Mouse (Mus musculus) MEL (cell line): ENCODE measurements around the gene Foxn1.

Experiments used
- CTCF ChIP-seq, 3 experiments: IDR thresholded peaks in 2 of 3; conservative IDR thresholded peaks in 1 of 3; 2 replicates each; pipeline ENCODE4 v1.5.1; 2011 to 2012; ENCODE audit warnings: low read length in 3 of 3, low read depth in 2 of 3, mild to moderate bottlenecking in 2 of 3, improper control_type of control experiment in 1 of 3, inconsistent platforms in 1 of 3, mixed read lengths in 1 of 3, moderate library complexity in 1 of 3; ENCODE audit not compliant: control insufficient read depth in 1 of 3, insufficient read depth in 1 of 3, poor library complexity in 1 of 3, severe bottlenecking in 1 of 3
- EP300 ChIP-seq, 2 experiments: IDR thresholded peaks; 2 replicates each; pipeline ENCODE4 v1.6.1; 2011; ENCODE audit warnings: improper control_type of control experiment in 2 of 2, low read length in 2 of 2, low read depth in 1 of 2, mild to moderate bottlenecking in 1 of 2
- HCFC1 ChIP-seq: IDR thresholded peaks from 2 replicates; pipeline ENCODE4 v1.6.1; 2012; ENCODE audit warnings: low read depth, mild to moderate bottlenecking, inconsistent platforms, low read length, improper control_type of control experiment, moderate library complexity
- MAX ChIP-seq: IDR thresholded peaks from 2 replicates; pipeline ENCODE4 v1.6.1; 2011; ENCODE audit warnings: low read length, improper control_type of control experiment
- POLR2A ChIP-seq, 2 experiments: IDR thresholded peaks; 2 replicates each; pipeline ENCODE4 v1.6.1; 2011 to 2012; ENCODE audit warnings: low read length in 2 of 2, mild to moderate bottlenecking in 2 of 2, control low read depth in 1 of 2, improper control_type of control experiment in 1 of 2, low read depth in 1 of 2, moderate library complexity in 1 of 2; ENCODE audit not compliant: control insufficient read depth in 1 of 2, insufficient read depth in 1 of 2, poor library complexity in 1 of 2
- SIN3A ChIP-seq: IDR thresholded peaks from 2 replicates; pipeline ENCODE4 v1.6.1; 2012; ENCODE audit warnings: low read length, improper control_type of control experiment, inconsistent platforms
- TAL1 ChIP-seq: IDR thresholded peaks from 2 replicates; pipeline ENCODE4 v1.6.1; 2012; ENCODE audit warnings: mild to moderate bottlenecking, inconsistent platforms, low read length, moderate library complexity, mixed read lengths
- USF1 ChIP-seq: IDR thresholded peaks from 2 replicates; pipeline ENCODE4 v1.6.1; 2014; ENCODE audit warnings: low read depth, mild to moderate bottlenecking, inconsistent platforms, low read length, improper control_type of control experiment, moderate library complexity

DNA sequence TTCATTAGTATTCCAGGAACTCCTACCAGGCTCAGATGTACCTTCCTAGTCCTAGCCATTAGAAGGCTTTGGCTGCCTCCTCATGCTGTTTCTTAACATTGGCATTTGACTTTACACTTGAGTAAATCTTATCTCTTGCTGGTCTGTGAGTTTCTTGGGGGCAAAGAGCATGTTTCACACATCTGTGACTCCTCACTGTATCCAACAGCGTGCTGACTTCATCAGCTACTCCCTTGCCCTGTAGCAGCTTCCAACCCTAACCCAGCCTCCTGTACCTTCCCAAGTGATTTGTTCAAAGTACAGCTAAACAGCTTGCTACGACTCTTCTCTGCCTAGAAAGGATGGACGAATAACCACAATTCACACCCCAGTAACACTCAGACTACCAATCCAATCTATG, 15.1 kb upstream of the Foxn1 start:
- TF ChIP-seq CTCF (IDR thresholded peaks at IDR 0.05 in 2 of 3, conservative IDR thresholded peaks at IDR 0.05 in 1 of 3; ENCODE audit: control insufficient read depth in 1 of 3, insufficient read depth in 1 of 3, low read depth in 2 of 3, low read length in 3 of 3, poor library complexity in 1 of 3, severe bottlenecking in 1 of 3) (no peak), USF1 (no peak), TAL1 (no peak), POLR2A (IDR thresholded peaks at IDR 0.05; ENCODE audit: control insufficient read depth in 1 of 2, insufficient read depth in 1 of 2, low read depth in 1 of 2, low read length in 2 of 2, poor library complexity in 1 of 2) (no peak), HCFC1 (no peak), EP300 (IDR thresholded peaks at IDR 0.05; ENCODE audit: low read depth in 1 of 2, low read length in 2 of 2) (no peak), MAX (no peak), SIN3A (no peak)
